Mouse (Mus musculus): ENCODE measurements around the gene Hivep3. TPM values are rescaled to one million over a fixed set of nuclear protein-coding genes. Genes with fewer than 3 reads are reported as not detected.

Gene Hivep3
- polyA plus RNA-seq, 1 experiment from 2014 or later, result 3.2 TPM

DNA sequence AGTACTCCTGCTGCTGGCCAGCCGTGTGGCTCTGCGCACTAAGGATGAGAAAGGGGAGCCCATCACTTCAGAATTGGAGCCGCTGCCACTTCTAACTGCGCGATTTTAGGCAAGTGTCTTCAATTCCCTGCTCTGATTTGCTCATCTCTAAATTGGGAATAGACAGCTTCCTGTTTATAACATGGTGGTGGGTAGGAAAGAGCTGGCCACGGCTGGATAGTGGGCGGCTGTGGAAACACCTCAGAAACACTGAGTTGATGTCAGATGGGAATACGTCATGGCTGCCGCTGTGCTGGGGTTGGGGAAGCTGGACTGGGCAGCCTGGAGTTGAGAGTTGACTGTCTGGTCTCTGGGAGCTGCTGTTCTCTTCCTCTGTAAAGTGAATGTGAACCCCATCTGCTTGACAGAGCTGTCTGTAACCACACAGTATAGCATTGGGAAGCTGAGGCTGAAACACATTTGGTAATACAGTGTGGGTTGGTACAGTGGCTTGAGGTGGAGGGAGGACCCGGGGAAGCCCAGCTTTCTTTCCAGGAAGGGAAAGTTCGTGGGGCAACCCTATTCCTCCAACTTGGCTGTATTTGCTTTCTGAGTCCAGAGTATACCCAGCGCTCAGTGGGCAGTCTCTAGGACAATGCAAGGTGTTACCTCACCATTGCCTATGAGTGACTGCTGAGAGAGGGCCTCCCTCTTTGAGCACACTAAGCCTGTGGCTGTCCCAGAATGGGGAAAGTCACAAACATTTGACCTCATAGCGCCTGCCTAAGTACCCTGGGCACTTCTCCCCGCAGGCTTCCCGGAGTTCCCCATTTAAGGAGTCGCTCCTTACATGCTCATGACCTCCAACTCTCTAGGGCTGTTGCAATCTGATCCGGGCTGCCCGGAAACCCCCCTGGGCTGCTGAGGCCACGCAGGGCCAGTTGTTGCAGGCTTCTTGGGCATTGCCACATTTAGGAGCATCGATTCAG is 232.8 kb downstream of the Hivep3 start:
- ATAC-seq (ENCODE audit: insufficient number of reproducible peaks, low FRiP score, low TSS enrichment, low read depth), result no peak
- H3K27me3 ChIP-seq, result no peaks in the 10 kb centered on the region; the same call in 1 of the 2 replicates
- no peak overlapping the region for H3K4me2 ChIP-seq
- peaks cover 16% of the 10 kb centered on the region for H3K4me1 ChIP-seq
- no peaks in the 10 kb centered on the region for H3K36me3 ChIP-seq
- WGBS, result 49% methylated on average over 20 of the region's 20 CpGs
- H3K4me3 ChIP-seq, result no peak overlapping the region
- no peak overlapping the region for H3K27ac ChIP-seq
- no peaks in the 10 kb centered on the region for H3K9me3 ChIP-seq
- no peak overlapping the region for H3K9ac ChIP-seq

GRCm38 (mm10) chr4:119967073-119967608 is 233.6 kb downstream of the Hivep3 start:
- Histone ChIP-seq H3K4me2 (no peak overlapping the region), H3K27ac (no peak overlapping the region), H3K27me3 (no peaks in the 10 kb centered on the region; the same call in 1 of the 2 replicates), H3K4me3 (no peak overlapping the region), H3K9ac (no peak overlapping the region), H3K4me1 (peaks cover 16% of the 10 kb centered on the region), H3K9me3 (no peaks in the 10 kb centered on the region), H3K36me3 (no peaks in the 10 kb centered on the region)
- ATAC-seq (ENCODE audit: insufficient number of reproducible peaks, low FRiP score, low TSS enrichment, low read depth), result no peak
- 42% methylated on average over 5 of the region's 5 CpGs for WGBS

DNA sequence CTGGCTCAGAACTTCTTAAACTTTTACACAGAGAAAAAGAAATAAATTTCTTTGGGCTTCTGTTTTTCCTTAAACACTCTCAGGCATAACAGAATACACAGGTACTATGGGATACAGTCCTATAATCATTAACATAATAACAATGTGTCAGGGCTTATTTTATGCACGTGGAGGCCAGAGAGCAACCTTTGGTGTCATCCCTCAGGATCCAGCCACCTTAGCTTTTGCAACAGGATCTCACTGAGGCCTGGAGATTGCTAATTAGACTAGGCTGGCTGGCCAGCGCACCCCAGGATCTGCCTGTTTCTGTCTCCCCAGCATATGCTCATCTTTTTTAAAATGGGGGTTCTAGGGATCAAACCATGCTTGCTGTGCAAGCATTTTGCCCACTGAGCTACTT is 234.1 kb downstream of the Hivep3 start:
- 58% methylated on average over 2 of the region's 2 CpGs for WGBS
- no peaks in the 10 kb centered on the region for H3K9me3 ChIP-seq

GRCm38 (mm10) chr4:119968071-119968470 is 234.5 kb downstream of the Hivep3 start:
- Histone ChIP-seq H3K36me3 (no peaks in the 10 kb centered on the region), H3K27me3 (peaks cover 4% of the 10 kb centered on the region; the same call in 1 of the 2 replicates), H3K27ac (no peak overlapping the region), H3K9ac (no peak overlapping the region), H3K9me3 (no peaks in the 10 kb centered on the region), H3K4me1 (peaks cover 18% of the 10 kb centered on the region), H3K4me2 (no peak overlapping the region), H3K4me3 (no peak overlapping the region)
- 5% methylated on average over 4 of the region's 4 CpGs for WGBS
- no peak for ATAC-seq (ENCODE audit: insufficient number of reproducible peaks, low FRiP score, low TSS enrichment, low read depth)

More for the DNA sequence above, 234.1 kb downstream of the Hivep3 start:
- no peaks in the 10 kb centered on the region; the same call in 1 of the 2 replicates for H3K27me3 ChIP-seq
- H3K27ac ChIP-seq, result no peak overlapping the region
- no peak overlapping the region for H3K4me3 ChIP-seq
- no peaks in the 10 kb centered on the region for H3K36me3 ChIP-seq
- no peak overlapping the region for H3K4me2 ChIP-seq
- ATAC-seq (ENCODE audit: insufficient number of reproducible peaks, low FRiP score, low TSS enrichment, low read depth), result no peak
- H3K4me1 ChIP-seq, result peaks cover 18% of the 10 kb centered on the region
- no peak overlapping the region for H3K9ac ChIP-seq

GRCm38 (mm10) chr4:119968887-119969286 is 235.3 kb downstream of the Hivep3 start:
- H3K4me3 ChIP-seq, result no peak overlapping the region
- H3K27ac ChIP-seq, result no peak overlapping the region
- no peak overlapping the region for H3K9ac ChIP-seq
- peaks cover 20% of the 10 kb centered on the region for H3K4me1 ChIP-seq
- no peaks in the 10 kb centered on the region for H3K9me3 ChIP-seq
- H3K36me3 ChIP-seq, result no peaks in the 10 kb centered on the region
- H3K4me2 ChIP-seq, result no peak overlapping the region
- no peak for ATAC-seq (ENCODE audit: insufficient number of reproducible peaks, low FRiP score, low TSS enrichment, low read depth)
- H3K27me3 ChIP-seq, result peaks cover 5% of the 10 kb centered on the region; the same call in 1 of the 2 replicates
- 75% methylated on average over 2 of the region's 2 CpGs for WGBS

DNA sequence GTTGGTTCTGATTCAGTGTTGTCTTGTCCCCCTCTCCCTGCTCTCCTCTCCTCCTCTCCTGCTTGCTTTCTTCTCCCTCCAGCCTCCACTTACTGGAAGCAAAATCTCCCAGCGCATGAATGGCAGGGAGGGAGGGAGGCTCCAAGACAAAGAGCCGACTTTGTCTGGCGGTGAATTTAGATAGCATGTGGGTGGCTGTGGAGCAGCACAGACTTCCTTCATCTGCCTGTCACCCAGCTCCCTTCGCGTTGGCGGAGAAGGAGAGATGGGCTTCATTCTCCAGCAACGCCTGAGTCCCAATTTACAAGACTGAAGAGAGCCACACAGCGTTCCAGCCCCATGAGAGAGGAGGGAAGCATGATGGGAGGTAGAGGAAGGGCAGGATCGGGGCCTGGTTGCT is 236.6 kb downstream of the Hivep3 start:
- WGBS, result 55% methylated on average over 9 of the region's 9 CpGs
- no peak overlapping the region for H3K4me2 ChIP-seq
- peaks cover 5% of the 10 kb centered on the region; the same call in 1 of the 2 replicates for H3K27me3 ChIP-seq
- no peak overlapping the region for H3K4me3 ChIP-seq
- H3K9ac ChIP-seq, result no peak overlapping the region
- no peaks in the 10 kb centered on the region for H3K9me3 ChIP-seq
- no peak for ATAC-seq (ENCODE audit: insufficient number of reproducible peaks, low FRiP score, low TSS enrichment, low read depth)
- H3K27ac ChIP-seq, result no peak overlapping the region
- H3K4me1 ChIP-seq, result peaks cover 25% of the 10 kb centered on the region
- no peaks in the 10 kb centered on the region for H3K36me3 ChIP-seq

GRCm38 (mm10) chr4:119972375-119972774 is 238.8 kb downstream of the Hivep3 start:
- no peak overlapping the region for H3K4me3 ChIP-seq
- no peaks in the 10 kb centered on the region for H3K9me3 ChIP-seq
- 61% methylated on average over 6 of the region's 6 CpGs for WGBS
- H3K9ac ChIP-seq, result no peak overlapping the region
- no peaks in the 10 kb centered on the region for H3K36me3 ChIP-seq
- H3K4me2 ChIP-seq, result no peak overlapping the region
- peaks cover 5% of the 10 kb centered on the region; the same call in 1 of the 2 replicates for H3K27me3 ChIP-seq
- no peak for ATAC-seq (ENCODE audit: insufficient number of reproducible peaks, low FRiP score, low TSS enrichment, low read depth)
- no peak overlapping the region for H3K27ac ChIP-seq
- peaks cover 17% of the 10 kb centered on the region for H3K4me1 ChIP-seq

DNA sequence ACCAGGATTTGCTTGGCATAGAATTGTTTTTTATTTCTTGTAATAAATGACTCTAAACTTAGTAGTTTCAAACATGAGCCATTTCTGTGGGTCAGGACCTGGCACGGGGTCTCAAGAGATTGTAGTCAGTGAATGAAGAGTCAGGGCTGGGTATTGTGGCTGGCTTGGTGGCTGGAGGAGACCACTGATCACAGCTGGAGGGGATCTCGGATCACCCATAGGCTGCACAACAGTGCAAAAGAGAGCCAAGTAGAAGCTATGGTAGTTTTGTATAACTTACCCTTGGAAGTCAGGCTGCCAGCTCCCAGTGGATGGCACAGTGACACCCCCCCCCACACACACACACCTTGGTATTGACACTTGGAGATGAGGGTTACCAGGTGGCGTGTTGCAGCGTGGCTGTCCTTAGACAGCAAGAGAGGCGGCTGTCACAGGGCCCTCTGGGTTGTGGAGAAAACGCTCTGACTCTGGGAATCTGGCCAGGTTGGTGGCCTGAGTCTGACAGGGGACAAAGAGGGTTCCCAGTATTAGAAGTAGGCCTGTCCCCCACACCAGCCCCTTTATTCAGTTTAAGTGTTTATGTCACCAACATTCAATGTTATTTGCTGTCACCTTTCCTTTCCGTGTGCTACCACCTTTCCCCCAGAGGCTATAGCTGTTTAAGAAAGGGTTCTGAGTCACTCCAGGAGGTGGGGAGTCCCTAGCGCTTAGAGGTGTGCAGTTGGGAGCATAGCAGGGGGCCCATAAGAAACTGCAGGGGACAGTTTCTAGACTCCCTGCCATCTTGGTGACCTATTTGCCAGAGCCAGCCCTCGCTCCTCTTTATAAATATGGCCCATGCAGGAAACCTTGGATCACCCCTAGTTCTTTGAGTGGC is 240.4 kb downstream of the Hivep3 start:
- H3K27me3 ChIP-seq, result peaks cover 5% of the 10 kb centered on the region; the same call in 1 of the 2 replicates
- no peak for ATAC-seq (ENCODE audit: insufficient number of reproducible peaks, low FRiP score, low TSS enrichment, low read depth)
- H3K4me3 ChIP-seq, result no peak overlapping the region
- no peaks in the 10 kb centered on the region for H3K9me3 ChIP-seq
- H3K9ac ChIP-seq, result no peak overlapping the region
- 75% methylated on average over 9 of the region's 9 CpGs for WGBS
- no peak overlapping the region for H3K27ac ChIP-seq
- no peak overlapping the region for H3K4me2 ChIP-seq
- 0 out of 2 replicates have a peak, but pooled peaks cover 9% of the 10 kb centered on the region for H3K4me1 ChIP-seq
- no peaks in the 10 kb centered on the region for H3K36me3 ChIP-seq

DNA sequence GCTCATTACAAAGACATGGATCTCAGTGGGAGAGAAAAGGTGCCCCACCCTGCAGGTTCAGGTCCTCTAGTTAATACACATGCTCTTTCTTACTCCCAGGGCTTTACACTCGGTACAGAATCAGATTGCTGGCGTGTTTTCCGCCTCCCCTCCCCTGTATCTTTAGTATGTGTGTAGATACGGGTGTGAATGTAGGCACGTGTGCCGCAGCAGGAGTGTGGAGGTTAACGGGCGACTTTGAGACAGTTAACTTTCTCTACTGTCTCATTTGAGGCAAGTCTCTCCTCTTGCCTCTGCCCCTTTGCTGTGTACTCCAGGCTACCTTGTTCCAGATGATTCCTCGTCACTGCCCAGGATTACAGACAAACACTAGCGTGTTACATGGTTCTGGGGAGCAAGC is 241.7 kb downstream of the Hivep3 start:
- Histone ChIP-seq H3K36me3 (no peaks in the 10 kb centered on the region), H3K27me3 (peaks cover 5% of the 10 kb centered on the region; the same call in 1 of the 2 replicates), H3K27ac (no peak overlapping the region), H3K4me3 (no peak overlapping the region), H3K4me2 (no peak overlapping the region), H3K9me3 (no peaks in the 10 kb centered on the region), H3K4me1 (0 out of 2 replicates have a peak, but pooled peaks cover 9% of the 10 kb centered on the region), H3K9ac (no peak overlapping the region)
- 72% methylated on average over 10 of the region's 10 CpGs for WGBS
- ATAC-seq (ENCODE audit: insufficient number of reproducible peaks, low FRiP score, low TSS enrichment, low read depth), result no peak

DNA sequence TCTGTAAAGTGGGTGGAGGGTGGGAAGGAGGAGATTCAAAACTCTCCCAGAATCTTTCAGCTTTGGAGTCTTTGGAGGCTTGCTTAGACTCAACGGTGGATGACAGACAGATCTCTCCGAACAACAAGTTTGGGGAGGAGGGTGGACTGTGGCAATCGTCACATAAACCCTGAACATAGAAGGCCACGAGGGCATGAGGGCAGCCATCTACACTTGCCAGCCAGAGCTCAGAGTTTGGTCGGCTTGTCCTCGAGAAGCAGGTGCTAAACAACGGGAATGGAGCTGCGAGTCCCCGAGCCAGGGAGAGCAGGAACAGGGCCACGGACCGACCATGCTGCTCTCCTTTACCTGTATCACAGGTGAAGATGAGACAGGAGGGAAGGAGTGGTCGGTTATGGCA is 242.2 kb downstream of the Hivep3 start:
- no peak for ATAC-seq (ENCODE audit: insufficient number of reproducible peaks, low FRiP score, low TSS enrichment, low read depth)
- WGBS, result 74% methylated on average over 12 of the region's 12 CpGs
- Histone ChIP-seq H3K4me3 (no peak overlapping the region), H3K27me3 (peaks cover 5% of the 10 kb centered on the region; the same call in 1 of the 2 replicates), H3K9me3 (no peaks in the 10 kb centered on the region), H3K27ac (no peak overlapping the region), H3K4me1 (0 out of 2 replicates have a peak, but pooled peaks cover 9% of the 10 kb centered on the region), H3K4me2 (no peak overlapping the region), H3K9ac (no peak overlapping the region), H3K36me3 (no peaks in the 10 kb centered on the region)

- 21% methylated on average over 3 of the region's 3 CpGs for WGBS
- no peak for ATAC-seq (ENCODE audit: insufficient number of reproducible peaks, low FRiP score, low TSS enrichment, low read depth)
- 0 out of 2 replicates have a peak, but pooled peaks cover 5% of the 10 kb centered on the region for H3K27me3 ChIP-seq
- H3K9ac ChIP-seq, result no peak overlapping the region
- no peaks in the 10 kb centered on the region for H3K9me3 ChIP-seq
- no peak overlapping the region for H3K4me3 ChIP-seq
- no peak overlapping the region for H3K4me2 ChIP-seq
- H3K36me3 ChIP-seq, result no peaks in the 10 kb centered on the region
- H3K27ac ChIP-seq, result no peak overlapping the region
- 0 out of 2 replicates have a peak, but pooled peaks cover 9% of the 10 kb centered on the region for H3K4me1 ChIP-seq
Observed at GRCm38 (mm10) chr4:119976428-119977168, 243.0 kb downstream of the Hivep3 start.
